Mouse (Mus musculus) gastrocnemius, postnatal 4 days (tissue): Measurements from ENCODE around the gene Thra. TPM values are rescaled to one million over a fixed set of nuclear protein-coding genes. Genes with fewer than 3 reads are reported as not detected.
"Not testable (repeated sequence)": the region's sequence is repeated elsewhere in the genome, so short reads cannot be mapped to it uniquely, and the experiment has no call there.

Experiments
- DNase-seq, 2 experiments: peaks; one replicate each; pipeline ENCODE4 v3.0.0; 2021 to 2022; ENCODE audit warnings: low spot score in 2 of 2, mixed read lengths in 2 of 2
- total RNA-seq, 2 experiments: library from RNA; stranded (reverse); gene quantifications; 2 replicates each; pipeline ENCODE4 v1.2.3; 2021

The Thra gene
- total RNA-seq, 2 experiments from 2014 or later, result 225 TPM

- no peak for DNase-seq
These were observed 26.7 kb upstream of the Thra start for GRCm38 (mm10) chr11:98713703-98714102.

DNA sequence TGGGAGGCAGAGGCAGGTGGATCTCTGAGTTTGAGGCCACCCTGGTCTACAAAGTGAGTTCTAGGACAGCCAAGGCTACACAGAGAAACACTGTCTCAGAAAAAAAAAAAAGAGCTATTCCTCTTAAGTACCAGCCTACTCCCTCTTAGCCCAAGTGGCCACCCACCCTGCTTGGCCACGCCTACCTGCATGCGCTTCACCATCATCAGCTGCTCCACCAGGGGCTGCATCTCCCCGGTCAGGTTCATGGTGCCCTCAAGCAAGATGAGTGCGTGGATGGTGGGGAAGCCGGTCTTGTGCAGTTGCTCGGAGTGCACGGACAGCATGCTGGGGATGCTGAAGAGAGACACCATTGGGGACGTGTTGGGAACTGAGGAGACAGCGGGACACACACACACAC lies 24.5 kb upstream of the Thra start:
- DNase-seq, result no peak

GRCm38 (mm10) chr11:98717904-98718303 lies 22.5 kb upstream of the Thra start:
- DNase-seq, result peak; percentile 75 to 84

DNA sequence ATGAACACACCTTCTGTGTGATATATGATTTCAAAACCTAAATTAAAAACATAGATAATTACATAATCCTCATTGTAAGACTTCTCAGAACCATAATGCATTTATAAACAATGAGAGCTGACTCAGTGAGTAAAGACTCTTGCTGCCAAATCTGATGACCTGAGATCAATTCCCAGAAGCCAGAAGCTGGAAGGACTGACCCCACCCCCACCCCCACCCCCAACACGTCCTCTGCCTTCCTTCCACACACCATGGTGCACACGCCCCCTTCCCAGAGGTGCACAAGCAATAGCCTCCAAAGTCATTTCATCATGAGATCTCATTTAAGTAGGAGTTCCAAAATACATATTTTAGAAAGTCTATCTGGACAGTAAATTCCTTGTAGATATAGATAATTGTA lies 19.7 kb upstream of the Thra start:
- no peak for DNase-seq

- DNase-seq, result peak in 1 of 2 experiments; percentile 77
These were observed 18.8 kb upstream of the Thra start for GRCm38 (mm10) chr11:98721458-98722226.

GRCm38 (mm10) chr11:98723098-98723497 lies 17.3 kb upstream of the Thra start:
- no peak for DNase-seq

DNA sequence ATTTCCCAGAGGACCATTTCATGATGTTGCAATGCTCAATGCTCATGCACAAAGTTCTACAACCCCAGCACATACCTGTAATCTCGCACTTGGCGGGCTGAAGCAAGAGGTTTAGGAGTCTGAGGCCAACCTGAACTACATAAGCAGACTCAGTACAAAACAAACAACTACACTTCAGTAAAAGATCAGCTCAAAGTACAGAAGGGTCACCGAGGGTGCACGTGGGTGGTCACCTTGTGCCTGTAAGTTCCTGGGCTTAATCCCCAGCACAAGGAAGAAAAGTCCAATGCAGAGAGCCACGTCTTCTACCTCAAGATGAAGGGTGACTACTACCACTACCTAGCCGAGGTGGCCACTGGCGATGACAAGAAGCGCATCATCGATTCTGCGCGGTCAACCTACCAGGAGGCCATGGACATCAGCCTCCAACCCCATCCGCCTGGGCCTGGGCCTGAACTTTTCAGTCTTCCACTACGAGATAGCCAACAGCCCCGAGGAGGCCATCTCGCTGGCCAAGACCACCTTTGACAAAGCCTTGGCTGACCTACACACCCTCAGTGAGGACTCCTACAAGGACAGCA lies 14.4 kb upstream of the Thra start:
- DNase-seq, result no peak

DNA sequence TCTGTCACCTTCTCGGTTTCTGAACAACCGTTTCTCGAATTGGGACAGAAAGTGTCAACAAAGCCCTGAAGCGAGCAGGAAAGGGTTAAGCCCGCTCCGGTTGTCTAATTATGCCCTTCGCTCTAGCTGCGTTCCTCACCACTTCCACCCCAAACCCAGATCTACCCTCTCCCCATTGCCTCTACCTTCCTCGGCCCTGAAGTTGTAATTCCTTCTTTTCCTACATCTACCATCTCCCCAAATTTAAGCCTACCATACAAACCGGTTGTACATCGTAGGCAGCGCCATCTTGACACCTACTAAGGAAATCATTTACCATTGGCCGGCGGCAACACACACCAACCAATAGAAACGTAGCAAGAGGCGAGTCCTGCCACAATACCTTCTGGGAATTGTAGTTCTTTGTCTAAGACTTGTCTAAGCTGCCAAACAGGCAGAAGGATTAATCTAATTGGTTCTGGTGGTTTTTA lies 11.3 kb upstream of the Thra start, which contains the start of gene Med24:
Gene Med24 (minus strand): TSS at position 317 of the 470 bp plus-strand sequence.
- peak in 1 of 2 experiments; percentile 73 for DNase-seq

GRCm38 (mm10) chr11:98730727-98731126 lies 9.7 kb upstream of the Thra start:
- DNase-seq, result no peak

DNA sequence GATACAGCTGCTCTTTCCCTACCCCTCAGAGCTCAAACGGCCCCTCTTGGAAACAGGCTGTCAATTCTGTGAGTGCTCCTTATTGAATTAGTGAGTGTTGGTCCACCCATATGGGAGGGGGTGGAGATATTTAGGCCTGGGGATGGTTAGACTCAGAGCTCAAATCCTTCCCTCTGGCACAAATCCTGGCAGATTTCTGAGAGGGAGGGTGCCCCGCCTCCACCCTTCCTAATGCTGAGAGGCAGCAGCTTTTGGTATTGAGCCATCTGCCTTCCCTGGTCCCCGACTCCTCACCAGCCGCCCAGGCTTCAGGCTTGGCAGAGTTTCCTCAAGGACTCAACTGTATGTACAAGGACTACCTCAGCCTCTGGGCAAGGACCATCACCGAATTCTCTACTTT lies 9.3 kb upstream of the Thra start:
- peak in 1 of 2 experiments; percentile 11 for DNase-seq

DNA sequence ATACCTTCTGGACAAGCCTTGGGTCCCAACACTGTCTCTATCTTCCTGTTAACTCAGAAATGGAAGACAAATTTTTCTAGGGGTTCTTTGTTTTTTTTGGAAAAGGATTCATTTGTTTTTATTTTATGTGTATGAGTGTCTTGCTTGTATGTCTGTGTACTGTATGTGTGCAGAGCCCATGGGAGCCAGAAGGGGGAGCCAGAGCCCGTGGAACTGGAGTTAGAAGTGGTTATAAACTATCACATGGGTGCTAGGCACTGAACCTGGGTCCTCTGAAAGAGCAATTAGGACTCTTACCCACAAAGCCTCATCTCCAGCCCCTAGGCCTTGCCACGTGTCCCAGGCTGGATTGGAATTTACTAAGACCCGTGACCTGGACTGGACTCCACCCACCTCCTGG lies 6.4 kb upstream of the Thra start:
- no peak for DNase-seq

DNA sequence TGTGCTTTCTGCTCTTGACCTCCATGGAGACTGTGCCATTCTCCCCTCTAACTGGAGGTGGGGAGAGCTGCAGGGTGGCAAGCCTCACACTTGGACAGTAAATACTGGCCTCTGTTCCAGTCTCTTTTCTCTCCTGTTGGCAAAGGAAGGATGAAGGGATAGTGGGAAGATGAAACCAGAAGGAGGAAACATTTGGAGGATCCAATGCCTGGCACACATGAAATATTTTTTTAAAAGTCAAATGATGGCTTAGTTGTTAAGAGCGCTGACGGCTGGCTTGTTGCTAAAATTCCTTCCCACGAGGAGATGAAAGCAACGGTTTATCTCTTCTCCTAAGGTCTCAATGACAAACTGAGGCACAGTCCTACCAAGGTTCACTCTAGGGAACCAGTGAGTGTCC lies 5.3 kb upstream of the Thra start:
- DNase-seq, result no peak

GRCm38 (mm10) chr11:98736176-98736575 lies 4.3 kb upstream of the Thra start:
- DNase-seq, result no peak

DNA sequence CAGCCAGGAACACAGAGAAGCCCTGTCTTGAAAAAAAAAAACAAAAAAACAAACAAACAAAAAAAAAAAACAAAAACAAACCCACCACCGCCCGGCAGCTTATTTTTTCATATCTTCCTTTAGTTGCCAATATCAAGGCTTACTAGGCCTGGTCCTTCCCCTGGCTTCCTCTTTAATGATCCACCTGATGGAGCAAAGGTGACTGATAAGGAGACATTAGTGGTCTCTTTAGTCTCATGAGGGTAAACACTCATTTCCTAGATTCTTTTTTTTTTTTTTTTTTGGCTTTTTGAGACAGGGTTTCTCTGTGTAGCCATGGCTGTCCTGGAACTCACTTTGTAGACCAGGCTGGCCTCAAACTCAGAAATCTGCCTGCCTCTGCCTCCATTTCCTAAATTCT lies 3.2 kb upstream of the Thra start:
- DNase-seq, result not testable (repeated sequence)

DNA sequence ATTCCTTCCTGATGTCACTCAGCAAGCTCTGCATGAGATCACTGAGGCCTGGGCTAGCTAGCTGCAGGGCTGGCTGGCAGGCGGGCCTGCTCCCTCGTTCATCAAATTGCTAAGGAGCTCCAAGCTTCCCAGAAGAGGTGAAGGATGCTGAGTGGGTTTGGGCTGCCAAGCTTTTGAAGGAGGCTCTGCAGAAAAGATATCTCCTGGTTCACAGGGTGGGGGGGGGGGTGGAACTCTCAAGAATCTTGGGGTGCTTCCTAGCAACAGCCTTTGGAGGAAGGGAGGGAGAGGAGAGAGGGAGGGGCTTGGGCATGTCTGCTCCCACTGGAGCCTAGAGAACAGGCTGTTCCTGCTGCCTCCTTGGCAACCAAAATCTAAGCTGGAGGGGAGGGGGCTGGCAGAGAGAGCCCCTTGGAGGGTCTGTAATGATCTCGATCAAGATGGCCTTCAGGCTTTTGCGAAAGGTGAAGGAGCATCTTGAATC lies 2.0 kb upstream of the Thra start:
- DNase-seq, result no peak

DNA sequence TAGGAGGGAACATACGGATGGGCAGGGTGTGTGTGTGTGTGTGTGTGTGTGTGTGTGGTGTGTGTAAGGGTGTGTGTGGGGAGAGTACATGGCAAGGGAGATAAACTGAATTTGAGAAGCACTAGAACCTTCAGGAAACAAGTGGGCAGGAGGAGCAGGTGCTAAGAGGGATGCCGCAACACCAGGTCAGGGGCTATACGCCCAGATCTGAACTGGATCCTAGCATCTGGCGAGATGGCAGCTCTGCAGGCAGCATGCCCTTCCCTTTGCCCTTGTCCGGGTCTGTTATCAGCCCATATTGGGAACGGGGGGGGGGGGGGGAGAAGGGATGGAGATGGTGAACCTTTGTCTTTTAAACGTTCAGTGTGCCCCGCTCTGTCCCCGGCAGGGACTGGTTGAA lies 1.5 kb upstream of the Thra start:
- no peak for DNase-seq

DNA sequence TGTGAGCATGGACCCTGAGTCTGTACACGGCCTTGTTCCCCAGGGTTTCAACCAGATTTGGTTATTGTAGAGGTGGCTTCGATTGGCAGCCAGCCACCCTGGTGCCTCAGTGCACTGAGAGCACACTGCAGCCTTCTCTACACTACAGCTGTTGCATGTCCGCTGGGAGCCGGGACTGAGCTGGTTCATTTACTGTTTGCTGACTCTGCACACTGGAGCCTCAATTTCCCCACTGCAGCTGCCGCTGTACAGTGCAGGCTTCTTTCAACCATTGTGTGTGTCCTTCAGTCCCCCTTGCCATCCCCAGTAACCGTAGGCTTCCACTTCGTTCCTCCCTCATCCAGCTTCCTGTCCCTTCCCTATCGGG lies 429 bp upstream of the Thra start:
- DNase-seq, result peak in 1 of 2 experiments; percentile 38

DNA sequence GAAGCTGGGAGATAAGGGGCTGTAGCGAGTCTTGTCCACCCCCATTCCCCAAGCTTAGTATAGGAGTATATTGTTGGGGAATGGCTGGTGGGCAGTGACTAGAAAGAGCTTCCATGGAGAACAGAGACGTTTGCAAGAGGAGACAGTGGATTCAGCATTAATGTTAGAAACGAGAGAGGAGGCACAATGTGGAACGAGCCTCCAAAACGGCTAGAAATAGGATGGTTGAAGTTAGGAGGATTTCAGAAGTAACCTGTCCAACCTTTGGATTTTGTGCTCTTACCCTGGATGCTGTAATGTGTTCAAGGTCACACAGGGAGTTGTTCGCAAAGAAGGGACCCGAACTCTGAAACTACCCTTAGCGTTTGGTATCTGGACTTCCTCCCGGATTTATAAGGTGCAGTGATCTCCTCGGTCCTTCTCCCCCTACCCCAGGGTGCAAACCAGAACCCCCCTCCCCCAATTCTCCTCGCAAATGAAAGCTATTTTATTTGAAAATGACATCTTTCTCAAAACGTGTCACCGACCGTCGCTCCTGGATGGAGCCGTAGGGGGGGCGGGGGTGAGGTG lies 698 bp downstream of the Thra start:
- DNase-seq, result no peak

DNA sequence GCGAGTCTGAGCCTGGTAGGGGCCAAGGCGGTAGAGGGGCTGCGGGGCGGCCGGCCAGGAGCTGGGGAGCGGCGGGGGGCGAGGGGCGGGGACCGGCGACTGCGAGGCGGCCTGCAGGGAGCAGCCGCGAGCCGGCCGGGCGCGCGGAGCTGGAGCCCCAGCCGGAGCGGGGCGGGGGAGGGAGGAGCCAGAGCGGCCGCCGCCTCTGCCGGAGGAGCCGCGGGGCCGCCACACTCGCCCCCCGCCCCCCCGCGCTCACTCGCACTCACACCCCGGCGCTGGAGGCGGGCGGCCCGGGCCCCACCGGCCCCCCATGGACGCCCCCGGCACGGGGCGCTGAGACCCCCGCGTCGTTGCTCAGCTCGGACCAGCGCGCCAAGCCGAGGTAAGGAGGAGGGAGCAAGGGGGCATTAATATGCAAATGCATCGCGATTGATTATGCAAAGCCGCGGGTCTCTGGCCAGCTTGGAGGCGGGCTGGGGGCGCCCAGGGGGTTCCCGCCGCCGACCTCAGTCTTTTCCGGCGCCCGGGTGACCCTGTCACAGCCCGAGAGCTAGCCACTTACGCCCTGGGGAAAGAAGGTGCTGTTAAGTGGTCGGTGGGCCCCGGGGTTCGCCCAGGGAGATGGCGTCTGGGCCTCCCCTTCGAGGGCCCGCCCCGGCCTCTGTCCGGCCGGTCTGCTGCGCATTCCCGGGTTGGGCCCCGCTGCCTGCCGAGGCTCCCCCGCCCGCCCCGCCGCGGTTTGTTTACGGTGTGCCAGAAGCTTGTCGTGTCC lies 1.4 kb downstream of the Thra start:
- DNase-seq, result peak; percentile 77 to 87

DNA sequence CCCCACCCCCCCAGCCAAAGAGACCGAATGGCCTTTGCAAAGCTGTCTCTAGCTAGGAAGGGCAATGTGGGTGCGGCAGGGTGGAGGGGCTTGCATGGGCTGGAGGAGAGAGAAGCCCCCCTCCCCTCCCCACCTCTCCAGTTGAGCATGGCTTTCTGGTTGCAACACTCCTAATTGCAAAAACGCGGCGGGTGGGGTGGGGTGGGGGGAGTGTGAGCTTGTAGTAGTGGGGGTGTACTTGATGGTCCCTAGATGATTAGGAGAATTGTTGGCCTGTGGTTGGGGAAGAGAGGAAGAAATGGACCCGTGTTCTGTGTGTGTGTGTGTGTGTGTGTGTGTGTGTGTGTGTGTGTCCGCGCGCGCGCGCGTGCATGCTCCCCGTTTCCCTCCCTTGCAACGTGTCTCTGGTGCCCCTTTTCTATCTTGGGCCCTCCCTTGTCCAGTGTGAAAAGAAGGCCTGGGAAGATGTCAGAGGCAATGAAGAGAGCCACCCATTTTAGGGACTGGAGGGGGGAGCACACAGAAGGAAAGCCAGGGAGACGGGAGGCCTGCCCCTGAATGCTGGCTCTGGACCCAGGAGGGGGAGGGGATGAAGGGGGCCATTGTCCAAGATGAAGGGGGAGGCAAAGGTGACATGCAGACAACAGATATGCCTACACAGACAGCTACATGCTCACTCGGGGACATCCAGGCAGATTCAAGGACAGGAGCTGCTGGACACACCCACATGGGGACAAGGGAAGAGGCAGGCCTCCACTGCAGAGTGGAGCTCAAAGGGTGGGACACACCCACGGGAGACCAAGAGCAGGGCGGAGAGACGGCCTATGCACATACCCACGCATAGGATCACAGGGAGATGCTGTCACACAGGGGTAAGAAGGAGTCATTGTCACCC lies 2.2 kb downstream of the Thra start:
- DNase-seq, result peak in 1 of 2 experiments; percentile 46
